Mouse (Mus musculus): ENCODE data around the gene Myrf. TPM values are rescaled to one million over a fixed set of nuclear protein-coding genes. Genes with fewer than 3 reads are reported as not detected.

Gene Myrf
- polyA plus RNA-seq, 1 experiment from 2014 or later, result 6.0 TPM

GRCm38 (mm10) chr19:10277331-10277730, 36.8 kb upstream of the Myrf start:
- Histone ChIP-seq H3K4me3 (ENCODE audit: low read length) (no peak overlapping the region), H3K27me3 (ENCODE audit: control insufficient read depth, insufficient read depth, low read depth, low read length) (no peaks in the 10 kb centered on the region), H3K4me1 (replicated peaks; ENCODE audit: control insufficient read depth, insufficient read depth, low read length) (peaks cover 55% of the 10 kb centered on the region), H3K4me2 (ENCODE audit: low read depth, low read length) (peak overlapping the region; percentile 27; the same call in 1 of the 2 replicates), H3K9ac (ENCODE audit: low read length) (peak overlapping the region; percentile 36; the same call in 1 of the 2 replicates), H3K36me3 (ENCODE audit: control insufficient read depth, insufficient read depth, low read length) (no peaks in the 10 kb centered on the region), H3K9me3 (ENCODE audit: control insufficient read depth, low read length) (no peaks in the 10 kb centered on the region), H3K27ac (ENCODE audit: low read length) (peak overlapping the region; percentile 89)
- WGBS, result 12% methylated on average over 17 of the region's 17 CpGs
- peak; percentile 32 for ATAC-seq (ENCODE audit: low read depth)

- no peak overlapping the region for H3K27ac ChIP-seq (ENCODE audit: low read length)
- H3K4me3 ChIP-seq (ENCODE audit: low read length), result no peak overlapping the region
- no peak overlapping the region for H3K4me2 ChIP-seq (ENCODE audit: low read depth, low read length)
- WGBS, result 79% methylated on average over 12 of the region's 12 CpGs
- ATAC-seq (ENCODE audit: low read depth), result no peak
- no peaks in the 10 kb centered on the region for H3K27me3 ChIP-seq (ENCODE audit: control insufficient read depth, insufficient read depth, low read depth, low read length)
- H3K9ac ChIP-seq (ENCODE audit: low read length), result no peak overlapping the region
- H3K4me1 ChIP-seq (replicated peaks; ENCODE audit: control insufficient read depth, insufficient read depth, low read length), result peaks cover 55% of the 10 kb centered on the region
- H3K9me3 ChIP-seq (ENCODE audit: control insufficient read depth, low read length), result no peaks in the 10 kb centered on the region
- no peaks in the 10 kb centered on the region for H3K36me3 ChIP-seq (ENCODE audit: control insufficient read depth, insufficient read depth, low read length)
Observed at GRCm38 (mm10) chr19:10276483-10277144, 36.1 kb upstream of the Myrf start.

GRCm38 (mm10) chr19:10274056-10274455, 33.5 kb upstream of the Myrf start:
- 43% methylated on average over 5 of the region's 5 CpGs for WGBS
- peaks cover 36% of the 10 kb centered on the region for H3K4me1 ChIP-seq (replicated peaks; ENCODE audit: control insufficient read depth, insufficient read depth, low read length)

GRCm38 (mm10) chr19:10272746-10273145, 32.2 kb upstream of the Myrf start:
- WGBS, result 18% methylated on average over 11 of the region's 11 CpGs
- no peaks in the 10 kb centered on the region for H3K36me3 ChIP-seq (ENCODE audit: control insufficient read depth, insufficient read depth, low read length)
- no peaks in the 10 kb centered on the region for H3K27me3 ChIP-seq (ENCODE audit: control insufficient read depth, insufficient read depth, low read depth, low read length)
- no peak overlapping the region for H3K4me3 ChIP-seq (ENCODE audit: low read length)
- H3K4me2 ChIP-seq (ENCODE audit: low read depth, low read length), result 0 out of 2 replicates have a peak overlapping the region, but pooled peaks have one; percentile 18
- H3K9ac ChIP-seq (ENCODE audit: low read length), result peak overlapping the region; percentile 34; the same call in 1 of the 2 replicates
- no peak overlapping the region for H3K27ac ChIP-seq (ENCODE audit: low read length)
- H3K9me3 ChIP-seq (ENCODE audit: control insufficient read depth, low read length), result no peaks in the 10 kb centered on the region
- peaks cover 24% of the 10 kb centered on the region for H3K4me1 ChIP-seq (replicated peaks; ENCODE audit: control insufficient read depth, insufficient read depth, low read length)
- peak; percentile 18; the same call in 1 of the 2 replicates for ATAC-seq (ENCODE audit: low read depth)

More at GRCm38 (mm10) chr19:10274056-10274455, 33.5 kb upstream of the Myrf start:
- H3K4me2 ChIP-seq (ENCODE audit: low read depth, low read length), result no peak overlapping the region
- H3K9me3 ChIP-seq (ENCODE audit: control insufficient read depth, low read length), result no peaks in the 10 kb centered on the region
- ATAC-seq (ENCODE audit: low read depth), result no peak
- no peak overlapping the region for H3K9ac ChIP-seq (ENCODE audit: low read length)
- no peak overlapping the region for H3K27ac ChIP-seq (ENCODE audit: low read length)
- no peaks in the 10 kb centered on the region for H3K27me3 ChIP-seq (ENCODE audit: control insufficient read depth, insufficient read depth, low read depth, low read length)
- no peaks in the 10 kb centered on the region for H3K36me3 ChIP-seq (ENCODE audit: control insufficient read depth, insufficient read depth, low read length)
- H3K4me3 ChIP-seq (ENCODE audit: low read length), result no peak overlapping the region

GRCm38 (mm10) chr19:10271592-10271991, 31.0 kb upstream of the Myrf start:
- Histone ChIP-seq H3K9ac (ENCODE audit: low read length) (no peak overlapping the region), H3K36me3 (ENCODE audit: control insufficient read depth, insufficient read depth, low read length) (no peaks in the 10 kb centered on the region), H3K4me3 (ENCODE audit: low read length) (no peak overlapping the region), H3K4me2 (ENCODE audit: low read depth, low read length) (no peak overlapping the region), H3K4me1 (replicated peaks; ENCODE audit: control insufficient read depth, insufficient read depth, low read length) (peaks cover 26% of the 10 kb centered on the region), H3K27me3 (ENCODE audit: control insufficient read depth, insufficient read depth, low read depth, low read length) (no peaks in the 10 kb centered on the region), H3K27ac (ENCODE audit: low read length) (no peak overlapping the region), H3K9me3 (ENCODE audit: control insufficient read depth, low read length) (no peaks in the 10 kb centered on the region)
- ATAC-seq (ENCODE audit: low read depth), result no peak
- 92% methylated on average over 7 of the region's 7 CpGs for WGBS

GRCm38 (mm10) chr19:10270356-10270755, 29.8 kb upstream of the Myrf start:
- no peak overlapping the region for H3K9ac ChIP-seq (ENCODE audit: low read length)
- H3K4me1 ChIP-seq (replicated peaks; ENCODE audit: control insufficient read depth, insufficient read depth, low read length), result peaks cover 32% of the 10 kb centered on the region
- H3K4me2 ChIP-seq (ENCODE audit: low read depth, low read length), result no peak overlapping the region
- H3K36me3 ChIP-seq (ENCODE audit: control insufficient read depth, insufficient read depth, low read length), result no peaks in the 10 kb centered on the region
- no peaks in the 10 kb centered on the region for H3K9me3 ChIP-seq (ENCODE audit: control insufficient read depth, low read length)
- ATAC-seq (ENCODE audit: low read depth), result no peak
- no peaks in the 10 kb centered on the region for H3K27me3 ChIP-seq (ENCODE audit: control insufficient read depth, insufficient read depth, low read depth, low read length)
- 74% methylated on average over 5 of the region's 5 CpGs for WGBS
- H3K27ac ChIP-seq (ENCODE audit: low read length), result no peak overlapping the region
- H3K4me3 ChIP-seq (ENCODE audit: low read length), result no peak overlapping the region

- no peak overlapping the region for H3K27ac ChIP-seq (ENCODE audit: low read length)
- no peak overlapping the region for H3K4me2 ChIP-seq (ENCODE audit: low read depth, low read length)
- H3K4me1 ChIP-seq (replicated peaks; ENCODE audit: control insufficient read depth, insufficient read depth, low read length), result peaks cover 27% of the 10 kb centered on the region
- no peaks in the 10 kb centered on the region for H3K36me3 ChIP-seq (ENCODE audit: control insufficient read depth, insufficient read depth, low read length)
- no peak overlapping the region for H3K4me3 ChIP-seq (ENCODE audit: low read length)
- no peak overlapping the region for H3K9ac ChIP-seq (ENCODE audit: low read length)
- no peaks in the 10 kb centered on the region for H3K27me3 ChIP-seq (ENCODE audit: control insufficient read depth, insufficient read depth, low read depth, low read length)
- no peak for ATAC-seq (ENCODE audit: low read depth)
- no peaks in the 10 kb centered on the region for H3K9me3 ChIP-seq (ENCODE audit: control insufficient read depth, low read length)
- 82% methylated on average over 15 of the region's 15 CpGs for WGBS
Observed at GRCm38 (mm10) chr19:10268851-10269250, 28.3 kb upstream of the Myrf start.

- no peak overlapping the region for H3K27ac ChIP-seq (ENCODE audit: low read length)
- no peaks in the 10 kb centered on the region for H3K27me3 ChIP-seq (ENCODE audit: control insufficient read depth, insufficient read depth, low read depth, low read length)
- H3K9me3 ChIP-seq (ENCODE audit: control insufficient read depth, low read length), result no peaks in the 10 kb centered on the region
- peaks cover 19% of the 10 kb centered on the region for H3K4me1 ChIP-seq (replicated peaks; ENCODE audit: control insufficient read depth, insufficient read depth, low read length)
- ATAC-seq (ENCODE audit: low read depth), result no peak
- WGBS, result 78% methylated on average over 10 of the region's 10 CpGs
- H3K4me3 ChIP-seq (ENCODE audit: low read length), result no peak overlapping the region
- no peaks in the 10 kb centered on the region for H3K36me3 ChIP-seq (ENCODE audit: control insufficient read depth, insufficient read depth, low read length)
- H3K9ac ChIP-seq (ENCODE audit: low read length), result no peak overlapping the region
- no peak overlapping the region for H3K4me2 ChIP-seq (ENCODE audit: low read depth, low read length)
Observed at GRCm38 (mm10) chr19:10267953-10268352, 27.4 kb upstream of the Myrf start.

- H3K4me1 ChIP-seq (replicated peaks; ENCODE audit: control insufficient read depth, insufficient read depth, low read length), result peaks cover 15% of the 10 kb centered on the region
- H3K9me3 ChIP-seq (ENCODE audit: control insufficient read depth, low read length), result no peaks in the 10 kb centered on the region
- H3K4me2 ChIP-seq (ENCODE audit: low read depth, low read length), result no peak overlapping the region
- H3K9ac ChIP-seq (ENCODE audit: low read length), result peak overlapping the region; percentile 13; the same call in 1 of the 2 replicates
- ATAC-seq (ENCODE audit: low read depth), result no peak
- H3K27ac ChIP-seq (ENCODE audit: low read length), result peak overlapping the region; percentile 23; the same call in 1 of the 2 replicates
- no peaks in the 10 kb centered on the region for H3K27me3 ChIP-seq (ENCODE audit: control insufficient read depth, insufficient read depth, low read depth, low read length)
- H3K4me3 ChIP-seq (ENCODE audit: low read length), result no peak overlapping the region
- 32% methylated on average over 15 of the region's 15 CpGs for WGBS
- H3K36me3 ChIP-seq (ENCODE audit: control insufficient read depth, insufficient read depth, low read length), result no peaks in the 10 kb centered on the region
Observed at GRCm38 (mm10) chr19:10267057-10267456, 26.5 kb upstream of the Myrf start.

Measured in lung, embryonic 16.5 days (tissue).